Mouse (Mus musculus): ENCODE data around the gene Mtus2. TPM values are rescaled to one million over a fixed set of nuclear protein-coding genes. Genes with fewer than 3 reads are reported as not detected.

Gene Mtus2
- total RNA-seq (2014; rRNA removed) (38.0 and 54.7 TPM in 2 replicates), polyA plus RNA-seq (2015; fragmentation: Nextera tagmentation; extraction: Ambion mirVana) (36.6 and 41.6 TPM in 2 replicates)

DNA sequence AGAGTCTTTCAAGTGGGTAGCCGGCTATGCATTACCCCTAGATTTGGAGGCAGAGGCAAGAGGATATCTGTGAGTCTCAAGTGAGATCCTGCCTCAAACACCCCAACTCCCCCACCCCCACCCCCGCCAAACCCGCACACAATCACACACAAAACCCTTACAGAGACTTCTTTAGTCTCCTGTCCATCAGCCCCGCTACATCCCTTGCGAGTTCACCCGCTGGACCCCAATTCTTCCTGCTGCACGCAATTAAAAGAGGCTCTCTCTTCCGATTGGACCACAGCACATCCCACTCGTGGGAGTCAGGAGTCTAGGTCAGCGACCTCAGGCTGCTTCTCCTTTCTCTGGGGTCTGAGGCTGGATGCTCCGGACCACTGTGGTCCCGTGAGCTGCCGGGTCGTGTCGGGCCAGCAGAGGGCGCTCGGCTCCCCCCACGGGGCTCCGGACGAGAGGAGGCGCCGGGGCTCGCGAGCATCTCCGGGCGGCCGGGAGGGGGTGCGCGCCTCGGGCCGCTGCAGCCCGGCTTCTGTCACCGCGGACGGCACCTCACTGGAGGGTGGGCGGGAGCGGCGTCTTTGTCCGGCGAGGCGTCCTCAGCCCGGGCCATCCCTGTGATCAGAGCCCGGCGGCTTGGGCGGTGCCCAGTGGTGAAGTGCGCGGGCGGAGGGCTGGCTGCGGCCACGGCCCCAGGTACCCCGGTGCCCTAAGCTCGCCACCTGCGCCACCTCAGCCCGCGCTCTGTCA lies at the start of gene Mtus2:
Gene Mtus2, plus strand, starts transcription at position 500 of the 744 bp plus-strand sequence.
- Histone ChIP-seq H3K4me2 (ENCODE audit: low read depth, low read length, poor library complexity, severe bottlenecking) (peak within 1 kb of the TSS; percentile 84), H3K27ac (ENCODE audit: low read depth, low read length) (peak within 1 kb of the TSS; percentile 74), H3K27me3 (ENCODE audit: insufficient read depth, low read length) (no peaks in the 10 kb centered on the region), H3K4me3 (ENCODE audit: low read depth, low read length) (peak within 1 kb of the TSS; percentile 75), H3K36me3 (ENCODE audit: insufficient read depth, low read length) (no peaks in the 10 kb centered on the region), H3K9ac (replicated peaks; ENCODE audit: low read length, poor library complexity, severe bottlenecking) (peak within 1 kb of the TSS; percentile 60), H3K9me3 (ENCODE audit: low read length) (no peaks in the 10 kb centered on the region), H3K4me1 (ENCODE audit: insufficient read depth, low read length) (no peaks in the 10 kb centered on the region; the same call in 1 of the 2 replicates)
- under 1% methylated on average over 34 of the region's 55 CpGs for WGBS
- peak; percentile 93 for ATAC-seq (ENCODE audit: low FRiP score)
- DNase-seq (ENCODE audit: low spot score): peak; percentile 73
- peak; percentile 89 for TF ChIP-seq CTCF (IDR thresholded peaks at IDR 0.05)

DNA sequence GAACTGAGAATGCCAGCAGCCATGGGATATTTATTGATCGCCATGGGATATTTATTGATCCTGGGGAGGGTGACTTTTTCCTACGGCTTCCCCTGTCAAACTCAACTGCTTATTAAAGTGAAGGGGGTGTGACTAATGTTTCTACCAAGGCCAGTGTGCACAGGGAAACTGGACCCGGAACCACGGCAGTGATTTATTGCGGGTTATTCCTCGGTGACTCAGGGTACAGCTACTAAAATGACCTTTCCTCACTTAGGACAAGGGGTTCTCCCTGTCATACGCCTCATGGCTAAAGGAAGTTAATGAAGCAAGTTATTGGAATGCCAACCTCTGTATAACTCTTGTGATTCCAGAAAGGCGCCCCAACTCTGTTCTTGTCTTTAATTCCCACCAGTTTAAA lies 49.3 kb upstream of the Mtus2 start:
- Histone ChIP-seq H3K9me3 (ENCODE audit: low read length) (no peaks in the 10 kb centered on the region), H3K4me2 (ENCODE audit: low read depth, low read length, poor library complexity, severe bottlenecking) (no peak overlapping the region), H3K36me3 (ENCODE audit: insufficient read depth, low read length) (no peaks in the 10 kb centered on the region), H3K4me1 (ENCODE audit: insufficient read depth, low read length) (no peaks in the 10 kb centered on the region), H3K27ac (ENCODE audit: low read depth, low read length) (no peak overlapping the region), H3K27me3 (ENCODE audit: insufficient read depth, low read length) (no peaks in the 10 kb centered on the region), H3K9ac (replicated peaks; ENCODE audit: low read length, poor library complexity, severe bottlenecking) (no peak overlapping the region), H3K4me3 (ENCODE audit: low read depth, low read length) (no peak overlapping the region)
- TF ChIP-seq CTCF (IDR thresholded peaks at IDR 0.05): no peak
- WGBS: 92% methylated on average over 8 of the region's 8 CpGs
- DNase-seq (ENCODE audit: low spot score) (no peak), ATAC-seq (ENCODE audit: low FRiP score) (no peak)

DNA sequence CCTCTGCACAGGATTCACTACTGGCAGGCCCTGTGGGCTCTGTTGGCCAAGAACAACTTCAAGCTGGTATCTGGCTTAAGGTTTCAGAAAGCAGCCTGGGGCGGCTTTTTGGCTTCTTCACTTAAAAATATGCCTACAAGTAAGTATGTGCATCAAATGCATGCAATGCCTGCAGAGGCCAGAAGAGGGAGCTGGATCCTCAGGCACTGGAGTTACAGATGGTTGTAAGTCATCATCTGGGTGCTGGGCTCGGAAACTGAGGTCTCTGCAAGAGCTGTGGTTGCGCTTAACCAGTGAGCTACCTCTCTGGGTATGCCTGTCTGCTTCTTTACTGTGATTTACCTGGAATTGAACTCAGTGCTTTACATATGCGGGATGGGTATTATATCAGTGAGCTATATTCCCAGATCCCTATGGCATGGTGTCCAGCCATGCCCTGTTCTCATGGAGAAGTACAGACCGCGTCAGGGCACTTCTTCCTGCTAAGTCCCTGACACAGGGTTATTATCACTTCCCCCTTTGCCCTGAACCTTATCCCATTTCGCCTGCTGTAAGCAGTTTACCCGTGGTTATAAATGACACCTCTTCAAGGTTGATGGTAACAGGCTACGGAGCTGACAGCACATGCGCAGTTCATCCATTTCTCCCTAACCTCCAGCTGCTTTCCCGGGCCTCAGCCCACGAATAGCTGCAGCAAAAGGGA lies 46.2 kb upstream of the Mtus2 start:
- ATAC-seq (ENCODE audit: low FRiP score): no peak
- H3K4me3 ChIP-seq (ENCODE audit: low read depth, low read length): no peak overlapping the region
- H3K36me3 ChIP-seq (ENCODE audit: insufficient read depth, low read length): no peaks in the 10 kb centered on the region
- no peaks in the 10 kb centered on the region for H3K27me3 ChIP-seq (ENCODE audit: insufficient read depth, low read length)
- no peak for DNase-seq (ENCODE audit: low spot score)
- TF ChIP-seq CTCF (IDR thresholded peaks at IDR 0.05): peak; percentile 40
- no peak overlapping the region for H3K9ac ChIP-seq (replicated peaks; ENCODE audit: low read length, poor library complexity, severe bottlenecking)
- no peaks in the 10 kb centered on the region for H3K9me3 ChIP-seq (ENCODE audit: low read length)
- WGBS: 88% methylated on average over 12 of the region's 12 CpGs
- H3K4me2 ChIP-seq (ENCODE audit: low read depth, low read length, poor library complexity, severe bottlenecking): no peak overlapping the region
- H3K4me1 ChIP-seq (ENCODE audit: insufficient read depth, low read length): no peaks in the 10 kb centered on the region
- no peak overlapping the region for H3K27ac ChIP-seq (ENCODE audit: low read depth, low read length)

DNA sequence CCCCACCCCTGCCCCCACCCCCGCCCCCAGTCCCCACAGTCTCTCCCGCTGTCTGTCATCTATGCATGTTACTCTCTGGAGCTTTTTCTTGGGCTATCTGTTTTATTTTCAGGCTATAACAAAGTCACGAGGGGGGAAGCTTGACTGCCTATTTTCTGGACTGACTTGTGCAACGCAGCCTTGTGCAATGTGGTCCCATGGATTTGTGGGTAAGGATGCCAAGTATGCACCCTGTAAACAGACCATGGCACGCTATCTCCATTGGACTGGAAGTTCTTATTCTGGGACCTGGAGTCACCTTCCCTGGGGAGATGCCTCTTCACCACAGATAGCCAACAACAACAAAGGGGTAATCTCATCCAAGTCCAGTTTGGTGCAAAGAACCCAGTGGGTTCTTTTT lies 45.4 kb upstream of the Mtus2 start:
- no peak for TF ChIP-seq CTCF (IDR thresholded peaks at IDR 0.05)
- no peak overlapping the region for H3K4me2 ChIP-seq (ENCODE audit: low read depth, low read length, poor library complexity, severe bottlenecking)
- H3K27ac ChIP-seq (ENCODE audit: low read depth, low read length): no peak overlapping the region
- no peaks in the 10 kb centered on the region for H3K36me3 ChIP-seq (ENCODE audit: insufficient read depth, low read length)
- no peak overlapping the region for H3K4me3 ChIP-seq (ENCODE audit: low read depth, low read length)
- no peak overlapping the region for H3K9ac ChIP-seq (replicated peaks; ENCODE audit: low read length, poor library complexity, severe bottlenecking)
- DNase-seq (ENCODE audit: low spot score) (no peak), ATAC-seq (ENCODE audit: low FRiP score) (no peak)
- no peaks in the 10 kb centered on the region for H3K4me1 ChIP-seq (ENCODE audit: insufficient read depth, low read length)
- no peaks in the 10 kb centered on the region for H3K27me3 ChIP-seq (ENCODE audit: insufficient read depth, low read length)
- H3K9me3 ChIP-seq (ENCODE audit: low read length): no peaks in the 10 kb centered on the region
- WGBS: 78% methylated on average over 5 of the region's 5 CpGs

DNA sequence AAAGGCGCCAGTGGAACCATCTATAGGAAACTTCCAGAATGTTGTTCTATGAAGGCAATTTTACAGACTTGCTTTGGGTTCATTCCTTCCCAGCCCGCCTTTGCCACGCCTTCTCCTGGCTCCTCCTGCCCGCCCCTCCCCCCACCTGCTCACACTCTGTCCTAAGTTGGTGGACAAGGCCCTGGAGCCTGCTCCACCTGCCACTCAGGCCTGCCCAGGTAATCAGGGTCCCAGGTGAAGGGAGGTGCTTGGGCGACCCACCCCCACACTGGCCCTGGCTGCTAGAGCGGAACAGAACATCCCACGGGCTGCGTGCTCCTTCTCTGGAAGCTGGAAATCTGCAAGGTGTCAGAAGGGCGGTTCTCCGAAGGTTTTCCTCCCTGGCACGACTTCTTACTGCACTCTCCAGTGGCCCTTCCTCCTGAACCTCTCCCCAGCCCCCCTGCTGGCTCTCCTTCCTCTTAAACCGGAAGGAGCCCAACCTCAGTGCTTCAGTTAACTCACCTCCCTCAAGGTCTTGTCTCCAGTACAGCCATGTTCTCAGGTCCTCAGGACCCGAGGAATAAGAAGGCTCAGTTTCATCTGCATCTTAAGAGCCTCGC lies 43.8 kb upstream of the Mtus2 start:
- DNase-seq (ENCODE audit: low spot score): no peak

More for the DNA sequence above, 43.8 kb upstream of the Mtus2 start:
- no peaks in the 10 kb centered on the region for H3K4me1 ChIP-seq (ENCODE audit: insufficient read depth, low read length)
- H3K4me2 ChIP-seq (ENCODE audit: low read depth, low read length, poor library complexity, severe bottlenecking): no peak overlapping the region
- no peak for ATAC-seq (ENCODE audit: low FRiP score)
- no peaks in the 10 kb centered on the region for H3K36me3 ChIP-seq (ENCODE audit: insufficient read depth, low read length)
- no peak overlapping the region for H3K27ac ChIP-seq (ENCODE audit: low read depth, low read length)
- 45% methylated on average over 14 of the region's 14 CpGs for WGBS
- no peak for TF ChIP-seq CTCF (IDR thresholded peaks at IDR 0.05)
- no peak overlapping the region for H3K9ac ChIP-seq (replicated peaks; ENCODE audit: low read length, poor library complexity, severe bottlenecking)
- no peaks in the 10 kb centered on the region for H3K27me3 ChIP-seq (ENCODE audit: insufficient read depth, low read length)
- no peak overlapping the region for H3K4me3 ChIP-seq (ENCODE audit: low read depth, low read length)
- H3K9me3 ChIP-seq (ENCODE audit: low read length): no peaks in the 10 kb centered on the region
